Mouse (Mus musculus) neural tube, embryonic 12.5 days (tissue): ENCODE data around the gene Mid1ip1. TPM values are rescaled to one million over a fixed set of nuclear protein-coding genes. Genes with fewer than 3 reads are reported as not detected.

Experiments
- ATAC-seq: fragments of 200-750 bp; cut with Nextera tagmentation; 2 replicates; pipeline ENCODE4 v1.8.0; 2017; ENCODE audit warnings: low read depth, mild to moderate bottlenecking, moderate TSS enrichment, moderate library complexity; ENCODE audit not compliant: low FRiP score
- H3K27ac ChIP-seq: fragments of 300-500 bp; sonication (generic); 2 replicates; pipeline ENCODE4 v1.5.1; 2016
- H3K27me3 ChIP-seq: fragments of 300-500 bp; sonication (generic); replicated peaks from 2 replicates; pipeline ENCODE4 v1.6.1; 2016; ENCODE audit warnings: mild to moderate bottlenecking
- H3K36me3 ChIP-seq: fragments of 300-500 bp; sonication (generic); 2 replicates; pipeline ENCODE4 v1.6.1; 2016; ENCODE audit warnings: mild to moderate bottlenecking
- H3K4me1 ChIP-seq: fragments of 300-500 bp; sonication (generic); 2 replicates; pipeline ENCODE4 v1.6.1; 2016
- H3K4me2 ChIP-seq: fragments of 300-500 bp; sonication (generic); replicated peaks from 2 replicates; pipeline ENCODE4 v1.6.1; 2016; ENCODE audit warnings: mild to moderate bottlenecking
- H3K4me3 ChIP-seq: fragments of 300-500 bp; sonication (generic); 2 replicates; pipeline ENCODE4 v1.5.1; 2016
- H3K9ac ChIP-seq: fragments of 300-500 bp; sonication (generic); 2 replicates; pipeline ENCODE4 v1.6.1; 2016; ENCODE audit warnings: mild to moderate bottlenecking
- H3K9me3 ChIP-seq: fragments of 300-500 bp; sonication (generic); 2 replicates; pipeline ENCODE4 v1.6.1; 2016; ENCODE audit warnings: mild to moderate bottlenecking
- WGBS: fragments of 180-500 bp; shearing (Covaris S2); methylation state at CpG from one replicate; pipeline ENCODE4 v1.1.7; 2016; 5-methylcytosine and 5-hydroxymethylcytosine counted together
- polyA plus RNA-seq: library from polyadenylated mRNA; unstranded; fragments of >200 nt; fragmentation: Nextera tagmentation; extraction: Ambion mirVana; gene quantifications from 2 replicates; pipeline ENCODE4 v1.2.1, GENCODE M21; 2016

Gene Mid1ip1
- polyA plus RNA-seq, 1 experiment from 2014 or later = 67.1 TPM

DNA sequence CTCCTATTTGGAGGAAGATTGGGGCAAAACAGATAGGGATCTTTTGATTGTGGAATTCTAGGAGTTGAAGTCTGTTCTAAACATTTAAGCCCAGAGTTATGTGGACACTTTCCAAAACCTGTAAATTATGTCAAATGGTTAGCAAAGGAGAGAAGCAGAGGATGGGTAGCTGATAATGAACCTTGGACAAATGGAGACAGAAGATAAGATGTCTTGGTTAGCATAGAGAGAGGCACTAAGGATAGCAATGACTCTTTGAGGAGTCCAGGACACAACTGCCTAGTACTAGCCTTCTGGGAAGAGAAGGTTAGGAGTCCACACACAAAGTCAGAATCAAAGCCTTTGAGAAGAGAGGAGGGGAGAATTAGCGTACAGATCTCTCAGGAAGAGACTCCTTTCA, 20.1 kb downstream of the Mid1ip1 start:
- H3K36me3 ChIP-seq = no peaks in the 10 kb centered on the region
- no peak for ATAC-seq
- whole genome bisulfite sequencing = 40% methylated on average over 1 of the region's 1 CpGs
- no peak overlapping the region for H3K4me3 ChIP-seq
- no peaks in the 10 kb centered on the region for H3K4me1 ChIP-seq
- H3K9ac ChIP-seq = no peak overlapping the region
- no peak overlapping the region for H3K27ac ChIP-seq
- no peaks in the 10 kb centered on the region for H3K9me3 ChIP-seq
- no peak overlapping the region for H3K4me2 ChIP-seq
- no peaks in the 10 kb centered on the region for H3K27me3 ChIP-seq

DNA sequence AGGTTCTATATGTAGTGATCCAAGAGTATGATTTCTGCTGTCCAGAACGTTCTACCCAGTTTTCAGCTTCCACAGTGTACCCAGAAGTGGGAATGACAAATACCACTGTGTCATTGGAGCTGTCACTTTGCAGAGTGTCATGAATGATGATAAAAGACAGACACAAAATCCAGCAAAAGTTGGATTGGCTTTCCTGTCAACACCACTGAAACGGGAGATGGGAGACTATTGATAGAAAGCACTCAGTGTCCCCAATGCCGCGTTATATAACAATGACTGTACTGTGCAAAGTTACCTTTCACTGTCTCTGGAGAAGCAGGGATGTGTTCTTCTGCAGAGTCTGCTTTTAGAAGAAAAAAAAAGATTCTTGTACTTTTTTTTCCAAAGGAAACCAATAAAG, 44.1 kb downstream of the Mid1ip1 start:
- Histone ChIP-seq H3K4me2 (no peak overlapping the region), H3K27ac (no peak overlapping the region), H3K4me1 (no peaks in the 10 kb centered on the region), H3K9me3 (no peaks in the 10 kb centered on the region), H3K9ac (no peak overlapping the region), H3K27me3 (no peaks in the 10 kb centered on the region), H3K36me3 (no peaks in the 10 kb centered on the region), H3K4me3 (no peak overlapping the region)
- WGBS = 81% methylated on average over 4 of the region's 4 CpGs
- ATAC-seq = no peak

DNA sequence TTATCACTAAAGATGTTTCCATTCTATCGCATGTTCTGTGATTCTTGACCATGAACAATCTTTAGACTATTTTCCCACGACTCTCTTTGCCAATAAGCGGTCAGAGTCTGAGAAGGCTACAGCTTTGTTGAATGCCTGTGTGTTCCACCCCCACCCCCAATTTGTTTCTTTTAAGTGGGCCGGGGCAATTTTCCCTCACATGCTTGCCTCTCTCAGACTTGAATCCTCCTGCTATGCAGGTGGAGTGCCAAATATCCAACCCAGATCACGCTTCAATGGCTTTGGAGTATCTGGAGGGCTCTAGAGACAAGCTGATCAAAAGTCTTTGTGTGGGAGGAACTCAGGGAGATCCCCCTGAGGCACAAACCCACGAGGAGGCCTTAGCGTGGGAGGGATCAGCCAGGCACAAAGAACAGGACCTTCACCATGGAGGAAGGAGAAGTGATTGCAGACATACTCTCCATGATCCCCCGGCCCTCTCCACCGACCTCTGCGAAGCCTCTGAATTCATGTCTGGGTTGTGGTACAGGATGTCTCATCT, 48.7 kb downstream of the Mid1ip1 start:
- no peaks in the 10 kb centered on the region for H3K27me3 ChIP-seq
- no peaks in the 10 kb centered on the region for H3K9me3 ChIP-seq
- no peak overlapping the region for H3K27ac ChIP-seq
- no peaks in the 10 kb centered on the region for H3K4me1 ChIP-seq
- H3K4me3 ChIP-seq = no peak overlapping the region
- no peak for ATAC-seq
- no peak overlapping the region for H3K4me2 ChIP-seq
- H3K36me3 ChIP-seq = no peaks in the 10 kb centered on the region
- H3K9ac ChIP-seq = no peak overlapping the region
- WGBS = 78% methylated on average over 10 of the region's 10 CpGs

Other genes with a start within 250 kb of the Mid1ip1 start
- gene Tspan7, start 229.9 kb upstream of the Mid1ip1 start, polyA plus RNA-seq = 116 and 130 TPM in 2 replicates